Mouse (Mus musculus): Measurements from ENCODE around the gene Foxf2.

DNA sequence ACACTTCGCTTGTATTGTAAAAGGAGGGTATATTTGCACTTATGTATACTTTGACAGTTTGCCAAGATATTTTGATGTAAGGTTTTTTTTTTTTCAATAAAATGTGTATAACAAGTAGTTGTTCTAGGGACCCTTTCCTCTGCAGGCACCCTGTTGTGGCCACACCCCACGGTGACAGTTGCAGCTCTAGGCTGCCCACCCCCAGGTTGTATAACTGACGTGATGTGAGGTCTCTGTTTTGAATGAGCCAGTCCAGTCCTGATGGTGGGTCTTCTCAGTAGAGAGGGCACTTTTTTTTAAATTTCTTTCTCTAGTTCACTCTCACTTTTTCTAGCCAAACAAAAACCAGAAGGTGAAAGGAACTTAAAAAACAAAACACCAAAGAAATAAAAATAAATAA is 5.7 kb downstream of the Foxf2 start:
- TF ChIP-seq POLR2A (IDR thresholded peaks at IDR 0.05; ENCODE audit: control insufficient read depth, low read depth, low read length) (no peak), CTCF (IDR thresholded peaks at IDR 0.05; ENCODE audit: control insufficient read depth, insufficient read depth, insufficient replicate concordance, low read depth, low read length) (no peak)

Measured in testis, adult 2 months (tissue).